Mouse (Mus musculus) myocyte (in vitro differentiated cells): ENCODE measurements around the gene Ebi3. TPM values are rescaled to one million over a fixed set of nuclear protein-coding genes. Genes with fewer than 3 reads are reported as not detected.

Experiments
- H3K27me3 ChIP-seq: one replicate; pipeline ENCODE4 v1.6.1; 2011; ENCODE audit not compliant: control insufficient read depth, insufficient read depth, insufficient read length
- H3K36me3 ChIP-seq: one replicate; pipeline ENCODE4 v1.6.1; 2011; ENCODE audit not compliant: control insufficient read depth, insufficient read depth
- H3K4me2 ChIP-seq: one replicate; pipeline ENCODE4 v1.6.1; 2011; ENCODE audit warnings: low read depth, control low read depth
- H3K4me3 ChIP-seq: one replicate; pipeline ENCODE4 v1.5.1; 2011; ENCODE audit warnings: mild to moderate bottlenecking, control low read depth, moderate library complexity
- H3K79me2 ChIP-seq: one replicate; pipeline ENCODE4 v1.6.1; 2011; ENCODE audit not compliant: control insufficient read depth, insufficient read depth
- H3ac ChIP-seq: one replicate; pipeline ENCODE4 v1.6.1; 2011; ENCODE audit not compliant: control insufficient read depth, insufficient read length
- CEBPB ChIP-seq: IDR thresholded peaks from 2 replicates; pipeline ENCODE4 v1.6.1; 2011; ENCODE audit warnings: mild to moderate bottlenecking, moderate library complexity; ENCODE audit not compliant: poor library complexity, insufficient read depth, severe bottlenecking
- E2F4 ChIP-seq: IDR thresholded peaks from one replicate; pipeline ENCODE4 v1.6.1; 2011; ENCODE audit warnings: mild to moderate bottlenecking, control low read depth, moderate library complexity; ENCODE audit not compliant: insufficient read depth
- MAX ChIP-seq: IDR thresholded peaks from one replicate; pipeline ENCODE4 v1.6.1; 2011; ENCODE audit warnings: low read depth, mild to moderate bottlenecking, control low read depth
- MYOD1 ChIP-seq, 3 experiments: IDR thresholded peaks; one replicate each; pipeline ENCODE4 v1.6.1; 2011; ENCODE audit warnings: control low read depth in 2 of 3, low read depth in 2 of 3, mild to moderate bottlenecking in 2 of 3, moderate library complexity in 1 of 3; ENCODE audit not compliant: insufficient read length in 2 of 3, control insufficient read depth in 1 of 3
- MYOG ChIP-seq, 3 experiments: IDR thresholded peaks; one replicate each; pipeline ENCODE4 v1.6.1; 2011; ENCODE audit warnings: control low read depth in 2 of 3, low read depth in 2 of 3, mild to moderate bottlenecking in 2 of 3; ENCODE audit not compliant: insufficient read length in 2 of 3, control insufficient read depth in 1 of 3, insufficient read depth in 1 of 3
- POLR2A ChIP-seq: IDR thresholded peaks from one replicate; pipeline ENCODE4 v1.6.1; 2011; ENCODE audit warnings: low read depth, mild to moderate bottlenecking, control low read depth, moderate library complexity; ENCODE audit not compliant: insufficient read length
- POLR2AphosphoS2 ChIP-seq: IDR thresholded peaks from one replicate; pipeline ENCODE4 v1.6.1; 2011; ENCODE audit warnings: low read depth, control low read depth; ENCODE audit not compliant: insufficient read length
- REST ChIP-seq: IDR thresholded peaks from one replicate; pipeline ENCODE4 v1.6.1; 2011; ENCODE audit warnings: mild to moderate bottlenecking, control low read depth, moderate library complexity; ENCODE audit not compliant: insufficient read depth, insufficient read length
- SRF ChIP-seq: IDR thresholded peaks from one replicate; pipeline ENCODE4 v1.6.1; 2011; ENCODE audit warnings: low read depth; ENCODE audit not compliant: control insufficient read depth, insufficient read length
- TCF12 ChIP-seq: IDR thresholded peaks from one replicate; pipeline ENCODE4 v1.6.1; 2011; ENCODE audit warnings: mild to moderate bottlenecking, control low read depth; ENCODE audit not compliant: poor library complexity, insufficient read depth, severe bottlenecking
- TCF3 ChIP-seq: IDR thresholded peaks from one replicate; pipeline ENCODE4 v1.6.1; 2011; ENCODE audit warnings: low read depth, control low read depth; ENCODE audit not compliant: insufficient read length
- USF1 ChIP-seq: IDR thresholded peaks from one replicate; pipeline ENCODE4 v1.6.1; 2011; ENCODE audit warnings: low read depth, mild to moderate bottlenecking, control low read depth, moderate library complexity
- polyA plus RNA-seq: library from polyadenylated mRNA; unstranded; fragments of >200 nt; fragmentation: generic; extraction: Trizol; gene quantifications from one replicate; pipeline ENCODE4 v1.2.1, GENCODE M21; 2012; ENCODE audit warnings: missing spikeins

Gene Ebi3
- polyA plus RNA-seq, 1 experiment, result not detected

GRCm38 (mm10) chr17:55957168-55957567 is 4.7 kb downstream of the Ebi3 start:
- Histone ChIP-seq H3K4me2 (no peak overlapping the region), H3K4me3 (no peak overlapping the region), H3K36me3 (no peaks in the 10 kb centered on the region), H3K27me3 (peaks cover 16% of the 10 kb centered on the region), H3K79me2 (peaks cover 7% of the 10 kb centered on the region), H3ac (no peak overlapping the region)
- TF ChIP-seq CEBPB (no peak), E2F4 (no peak)

GRCm38 (mm10) chr17:55957726-55958583 is 5.5 kb downstream of the Ebi3 start:
- peaks cover 8% of the 10 kb centered on the region for H3K27me3 ChIP-seq
- H3ac ChIP-seq, result peak overlapping the region; percentile 65
- H3K79me2 ChIP-seq, result peaks cover 7% of the 10 kb centered on the region
- H3K4me2 ChIP-seq, result peak overlapping the region; percentile 77
- peak overlapping the region; percentile 43 for H3K4me3 ChIP-seq
- no peaks in the 10 kb centered on the region for H3K36me3 ChIP-seq
- no peak for TF ChIP-seq SRF
- TF ChIP-seq TCF3, result no peak
- TF ChIP-seq POLR2A, result no peak
- TF ChIP-seq TCF12, result no peak
- TF ChIP-seq MYOG (IDR thresholded peaks at IDR 0.05; ENCODE audit: control insufficient read depth in 1 of 3, insufficient read depth in 1 of 3, insufficient read length in 2 of 3, low read depth in 2 of 3), result no peak
- no peak for TF ChIP-seq USF1

- Histone ChIP-seq H3K27me3 (peaks cover 8% of the 10 kb centered on the region), H3K79me2 (peaks cover 7% of the 10 kb centered on the region), H3K36me3 (peaks cover 3% of the 10 kb centered on the region), H3ac (peak overlapping the region; percentile 65), H3K4me2 (peak overlapping the region; percentile 77), H3K4me3 (peak overlapping the region; percentile 43)
- TF ChIP-seq POLR2A (no peak), CEBPB (no peak), MYOG (IDR thresholded peaks at IDR 0.05; ENCODE audit: control insufficient read depth in 1 of 3, insufficient read depth in 1 of 3, insufficient read length in 2 of 3, low read depth in 2 of 3) (no peak), USF1 (no peak), REST (no peak)
These were observed 6.1 kb downstream of the Ebi3 start for GRCm38 (mm10) chr17:55958584-55958886.

- no peak for TF ChIP-seq TCF12
- TF ChIP-seq MYOG (IDR thresholded peaks at IDR 0.05; ENCODE audit: control insufficient read depth in 1 of 3, insufficient read depth in 1 of 3, insufficient read length in 2 of 3, low read depth in 2 of 3), result no peak
- TF ChIP-seq MAX, result peak; percentile 63
- TF ChIP-seq POLR2A, result peak; percentile 66
- TF ChIP-seq MYOD1 (IDR thresholded peaks at IDR 0.05; ENCODE audit: control insufficient read depth in 1 of 3, insufficient read length in 2 of 3, low read depth in 2 of 3), result no peak
- no peak for TF ChIP-seq CEBPB
- TF ChIP-seq TCF3, result no peak
- no peak for TF ChIP-seq USF1
- peak; percentile 74 for TF ChIP-seq POLR2AphosphoS2
- peak; percentile 65 for TF ChIP-seq SRF
- TF ChIP-seq E2F4, result no peak
- TF ChIP-seq REST, result no peak
- peak within 1 kb of the TSS; percentile 43 for H3K4me3 ChIP-seq
These were observed 6.7 kb downstream of the Ebi3 start, which contains the start of gene Yju2 for GRCm38 (mm10) chr17:55958918-55959728. Gene Yju2 (plus strand): TSS chr17:55959099.

More at GRCm38 (mm10) chr17:55958918-55959728, 6.7 kb downstream of the Ebi3 start, which contains the start of gene Yju2:
- H3ac ChIP-seq, result peak within 1 kb of the TSS; percentile 65
- peaks cover 3% of the 10 kb centered on the region for H3K27me3 ChIP-seq
- peaks cover 7% of the 10 kb centered on the region for H3K79me2 ChIP-seq
- H3K4me2 ChIP-seq, result peak within 1 kb of the TSS; percentile 94
- peaks cover 5% of the 10 kb centered on the region for H3K36me3 ChIP-seq
